Mouse (Mus musculus): ENCODE data around the gene Prkab1. TPM values are rescaled to one million over a fixed set of nuclear protein-coding genes. Genes with fewer than 3 reads are reported as not detected.

The Prkab1 gene
- total RNA-seq (2023): 100 to 1,000 TPM; 177 to 228 TPM

DNA sequence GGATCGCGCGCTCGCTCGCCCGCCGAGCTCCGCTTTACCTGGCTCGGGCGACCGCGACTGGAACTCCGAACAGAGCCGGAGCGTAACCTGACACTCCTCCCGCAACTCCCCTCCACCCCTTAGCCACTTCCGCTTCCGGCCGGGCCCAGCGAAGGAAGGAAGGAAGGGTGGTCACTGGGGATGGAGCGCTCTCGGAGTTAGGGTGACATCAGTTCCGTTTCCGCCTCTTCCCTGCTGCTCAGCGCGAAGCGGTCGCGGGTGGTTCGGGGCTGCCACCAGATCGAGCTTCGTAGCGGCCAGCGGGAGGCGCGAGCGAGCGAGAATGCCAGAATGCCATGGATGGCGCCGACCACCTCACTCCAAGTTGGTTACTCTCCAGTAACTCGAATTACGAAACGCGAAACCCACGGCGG, at the start of gene Prkab1:
Gene Prkab1 (minus strand): TSS at position 182 of the 413 bp plus-strand sequence.

Other genes with a start within 250 kb of the Prkab1 start
- gene Cit, start 179.2 kb downstream of the Prkab1 start, total RNA-seq (2023): 10 to 100 TPM; 40.7 to 50.9 TPM
- gene Tmem233, start 58.7 kb upstream of the Prkab1 start, total RNA-seq (2023): not detected

Data from neutrophil, adult 59 days (primary cell).